Mouse (Mus musculus): ENCODE data around the gene Izumo1r. TPM values are rescaled to one million over a fixed set of nuclear protein-coding genes. Genes with fewer than 3 reads are reported as not detected.

The Izumo1r gene
- polyA plus RNA-seq, 1 experiment from 2014 or later: not detected

DNA sequence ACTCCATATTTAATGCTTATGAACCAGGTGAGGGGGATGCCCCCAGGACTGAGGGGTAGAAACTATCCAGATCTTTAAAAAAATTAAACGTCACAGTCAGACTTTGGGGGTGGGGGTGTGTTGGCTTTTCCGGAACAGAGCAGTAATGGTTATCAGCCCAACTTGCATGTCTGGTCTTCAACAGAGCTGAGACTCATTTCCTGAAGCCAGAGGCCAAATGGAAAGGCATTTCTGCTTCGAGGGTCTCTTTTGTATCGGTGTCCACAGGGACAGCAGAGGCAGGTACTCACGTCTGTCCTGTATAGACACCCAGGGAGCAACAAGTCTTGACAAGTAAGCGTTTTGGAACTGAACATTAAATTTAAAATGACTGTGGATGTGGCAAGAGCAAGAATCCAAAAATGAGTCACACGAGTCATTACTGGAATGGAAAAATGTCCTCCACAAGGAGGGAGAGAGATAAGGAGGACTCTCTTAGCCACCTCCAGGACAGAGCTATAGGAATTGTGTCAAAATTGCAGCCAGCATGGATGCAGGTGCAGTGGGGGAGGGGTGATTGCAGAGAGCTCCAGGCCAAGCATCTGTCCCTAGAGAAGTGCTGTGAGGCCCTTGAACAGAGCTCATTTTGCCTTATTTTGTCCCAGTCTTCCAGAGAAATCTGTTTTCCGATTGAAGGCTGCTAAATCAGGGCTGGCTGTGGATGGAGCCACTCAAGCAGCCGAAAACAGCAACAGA, 1.2 kb upstream of the Izumo1r start:
- no peaks in the 10 kb centered on the region for H3K9me3 ChIP-seq
- no peaks in the 10 kb centered on the region for H3K27me3 ChIP-seq
- H3K4me2 ChIP-seq: no peak overlapping the region
- H3K27ac ChIP-seq: peak overlapping the region; percentile 35; the same call in 1 of the 2 replicates
- no peak overlapping the region for H3K9ac ChIP-seq (replicated peaks)
- no peak for ATAC-seq (ENCODE audit: insufficient number of reproducible peaks, insufficient read depth, low FRiP score, low TSS enrichment, low read depth)
- 43% methylated on average over 9 of the region's 9 CpGs for WGBS
- no peaks in the 10 kb centered on the region for H3K36me3 ChIP-seq
- H3K4me3 ChIP-seq (replicated peaks): no peak overlapping the region
- peaks cover 22% of the 10 kb centered on the region for H3K4me1 ChIP-seq (replicated peaks)

DNA sequence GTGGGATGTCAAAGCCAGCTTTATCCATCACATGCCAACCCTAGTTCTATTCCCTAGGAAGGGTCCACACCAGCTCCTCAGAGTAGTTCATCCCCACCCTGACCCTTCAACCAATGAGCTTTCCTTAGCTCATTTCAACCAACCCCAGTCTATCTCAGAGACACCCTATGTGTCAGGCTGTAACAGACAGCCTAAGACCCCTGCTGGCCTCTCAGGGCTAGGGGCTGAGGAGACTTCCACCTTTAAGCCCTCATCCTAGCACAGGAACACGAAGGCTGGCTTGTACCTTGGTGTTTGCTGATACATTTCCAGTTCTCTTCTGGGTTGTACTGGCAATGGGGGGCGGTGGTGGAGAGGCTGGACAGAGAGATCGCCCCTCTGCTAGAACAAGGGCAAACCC, 743 bp downstream of the Izumo1r start:
- H3K36me3 ChIP-seq: no peaks in the 10 kb centered on the region
- H3K27me3 ChIP-seq: no peaks in the 10 kb centered on the region
- 84% methylated on average over 3 of the region's 3 CpGs for WGBS
- H3K9ac ChIP-seq (replicated peaks): no peak overlapping the region
- no peak overlapping the region for H3K4me2 ChIP-seq
- H3K9me3 ChIP-seq: no peaks in the 10 kb centered on the region
- no peak overlapping the region for H3K27ac ChIP-seq
- H3K4me1 ChIP-seq (replicated peaks): peaks cover 22% of the 10 kb centered on the region
- no peak for ATAC-seq (ENCODE audit: insufficient number of reproducible peaks, insufficient read depth, low FRiP score, low TSS enrichment, low read depth)
- H3K4me3 ChIP-seq (replicated peaks): no peak overlapping the region

DNA sequence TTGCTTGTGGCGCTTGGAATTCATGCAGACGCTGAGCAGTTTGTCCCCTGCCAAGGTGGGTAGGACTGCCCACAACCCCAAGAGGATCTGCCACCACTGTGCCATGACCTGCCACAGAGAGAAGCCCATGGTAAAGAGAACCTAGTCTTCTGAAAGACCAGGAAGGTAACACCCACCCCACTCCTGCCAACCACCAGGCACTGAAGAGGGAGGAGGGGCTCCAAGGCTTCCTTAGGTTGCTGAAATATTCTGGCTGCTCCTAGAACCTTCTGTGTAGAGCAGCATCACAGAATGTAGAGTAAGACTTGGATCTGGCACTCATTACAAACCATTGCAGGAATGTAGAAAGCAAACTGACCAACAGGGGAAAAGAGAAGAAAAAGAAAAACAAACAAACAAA, 1.3 kb downstream of the Izumo1r start:
- 93% methylated on average over 2 of the region's 2 CpGs for WGBS
- H3K9ac ChIP-seq (replicated peaks): no peak overlapping the region
- H3K4me1 ChIP-seq (replicated peaks): peaks cover 22% of the 10 kb centered on the region
- H3K4me2 ChIP-seq: no peak overlapping the region
- no peaks in the 10 kb centered on the region for H3K27me3 ChIP-seq
- H3K4me3 ChIP-seq (replicated peaks): no peak overlapping the region
- H3K9me3 ChIP-seq: no peaks in the 10 kb centered on the region
- no peaks in the 10 kb centered on the region for H3K36me3 ChIP-seq
- no peak for ATAC-seq (ENCODE audit: insufficient number of reproducible peaks, insufficient read depth, low FRiP score, low TSS enrichment, low read depth)
- H3K27ac ChIP-seq: no peak overlapping the region

DNA sequence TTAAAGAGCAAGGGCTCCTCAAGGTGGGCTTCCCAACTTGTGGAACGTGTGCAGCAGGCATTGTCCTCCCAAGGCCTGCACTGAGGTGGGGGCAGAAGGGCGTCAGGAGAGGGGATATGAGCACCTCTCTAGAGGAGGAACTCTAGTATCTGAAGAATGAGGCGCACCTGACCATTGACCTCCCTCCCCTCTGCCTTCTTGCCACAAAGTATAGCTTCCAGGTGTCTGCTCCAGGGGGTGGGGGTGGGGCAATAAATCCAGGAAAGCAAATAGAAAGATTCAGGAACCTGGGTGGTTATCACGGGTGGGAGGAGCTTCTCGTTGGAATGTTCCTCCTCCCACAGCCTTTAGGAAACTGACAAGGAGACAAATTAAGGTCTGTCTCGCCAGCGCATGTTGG, 2.0 kb downstream of the Izumo1r start:
- Histone ChIP-seq H3K9ac (replicated peaks) (no peak overlapping the region), H3K4me2 (no peak overlapping the region), H3K27ac (no peak overlapping the region), H3K9me3 (no peaks in the 10 kb centered on the region), H3K36me3 (no peaks in the 10 kb centered on the region), H3K27me3 (no peaks in the 10 kb centered on the region), H3K4me3 (replicated peaks) (no peak overlapping the region), H3K4me1 (replicated peaks) (peaks cover 22% of the 10 kb centered on the region)
- 64% methylated on average over 7 of the region's 7 CpGs for WGBS
- no peak for ATAC-seq (ENCODE audit: insufficient number of reproducible peaks, insufficient read depth, low FRiP score, low TSS enrichment, low read depth)

DNA sequence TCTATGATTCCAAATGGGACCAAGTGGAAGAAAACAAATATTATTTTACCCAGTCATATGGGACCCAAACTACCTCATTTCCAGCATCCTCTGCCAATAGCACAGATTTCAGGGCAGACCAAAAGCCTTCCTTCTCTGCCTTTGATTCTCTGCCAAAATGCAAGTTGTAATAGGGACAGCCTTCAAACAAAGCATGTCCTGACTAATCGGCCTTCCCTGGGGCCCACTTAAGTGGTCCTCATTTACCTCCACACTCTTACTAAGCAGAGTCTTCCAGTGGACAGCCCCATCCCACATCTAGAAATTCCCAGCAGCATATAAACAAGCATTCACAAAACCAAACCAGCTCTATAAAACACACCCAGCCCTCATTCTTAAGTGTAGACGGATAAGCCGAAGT, 6.6 kb downstream of the Izumo1r start:
- H3K9ac ChIP-seq (replicated peaks): no peak overlapping the region
- 68% methylated on average over 3 of the region's 3 CpGs for WGBS
- H3K4me2 ChIP-seq: no peak overlapping the region
- H3K4me1 ChIP-seq (replicated peaks): no peaks in the 10 kb centered on the region; the same call in 1 of the 2 replicates
- peaks cover 5% of the 10 kb centered on the region; the same call in 1 of the 2 replicates for H3K9me3 ChIP-seq
- H3K36me3 ChIP-seq: no peaks in the 10 kb centered on the region
- no peaks in the 10 kb centered on the region for H3K27me3 ChIP-seq
- no peak overlapping the region for H3K27ac ChIP-seq
- ATAC-seq (ENCODE audit: insufficient number of reproducible peaks, insufficient read depth, low FRiP score, low TSS enrichment, low read depth): no peak
- no peak overlapping the region for H3K4me3 ChIP-seq (replicated peaks)

DNA sequence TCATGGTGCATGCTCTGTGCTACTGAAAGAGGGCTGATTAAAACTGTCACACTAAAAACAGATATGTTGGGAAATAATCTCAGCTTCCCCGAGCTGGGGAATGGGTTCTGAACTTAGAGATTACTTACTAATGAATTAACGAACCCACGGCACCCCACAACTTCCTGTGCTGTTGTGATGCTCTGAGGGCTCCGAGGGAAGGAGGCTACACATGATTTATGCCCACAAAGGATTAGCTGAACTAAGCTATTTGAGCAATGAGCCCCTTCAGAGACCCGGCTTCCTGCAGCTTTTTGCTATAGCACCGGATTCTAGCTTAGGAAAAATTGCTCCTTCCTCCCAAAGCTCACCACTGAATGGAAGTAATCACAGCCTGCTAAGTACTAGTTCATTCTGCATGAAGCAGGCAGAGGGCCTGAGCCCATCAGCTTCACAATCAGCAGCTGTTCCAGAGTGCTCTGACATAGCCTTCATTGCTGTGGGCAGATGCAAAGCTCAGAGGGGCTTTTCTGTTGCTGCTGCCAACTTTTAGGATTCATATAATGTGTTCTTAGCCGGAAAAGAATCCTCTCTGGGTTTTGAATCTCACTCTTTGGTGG, 8.4 kb downstream of the Izumo1r start:
- Histone ChIP-seq H3K27ac (no peak overlapping the region), H3K4me3 (replicated peaks) (no peak overlapping the region), H3K9ac (replicated peaks) (no peak overlapping the region), H3K4me2 (no peak overlapping the region), H3K9me3 (peaks cover 5% of the 10 kb centered on the region; the same call in 1 of the 2 replicates), H3K27me3 (no peaks in the 10 kb centered on the region), H3K36me3 (no peaks in the 10 kb centered on the region), H3K4me1 (replicated peaks) (no peaks in the 10 kb centered on the region; the same call in 1 of the 2 replicates)
- 46% methylated on average over 7 of the region's 7 CpGs for WGBS
- ATAC-seq (ENCODE audit: insufficient number of reproducible peaks, insufficient read depth, low FRiP score, low TSS enrichment, low read depth): no peak

DNA sequence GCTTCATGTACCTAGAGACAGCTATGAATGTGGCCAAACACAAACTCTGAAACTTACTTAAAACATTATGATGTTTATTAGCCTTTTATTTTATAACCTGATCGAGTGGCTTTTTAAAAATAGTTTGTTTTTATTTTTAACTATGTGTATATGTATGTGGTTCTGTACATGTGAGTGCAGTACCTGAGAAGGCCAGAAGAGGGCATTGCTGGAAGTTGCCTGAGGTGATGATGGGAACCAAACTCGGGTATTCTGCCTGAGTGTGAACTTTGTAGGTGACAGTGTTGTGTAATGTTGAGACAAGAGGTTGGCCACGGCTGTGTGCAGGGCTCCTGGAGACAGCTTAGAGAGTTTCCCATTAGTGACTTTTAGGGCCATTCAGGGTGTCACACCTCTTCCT, 9.1 kb downstream of the Izumo1r start:
- Histone ChIP-seq H3K9ac (replicated peaks) (no peak overlapping the region), H3K36me3 (no peaks in the 10 kb centered on the region), H3K27ac (no peak overlapping the region), H3K4me1 (replicated peaks) (no peaks in the 10 kb centered on the region; the same call in 1 of the 2 replicates), H3K27me3 (no peaks in the 10 kb centered on the region), H3K4me2 (no peak overlapping the region), H3K9me3 (peaks cover 5% of the 10 kb centered on the region; the same call in 1 of the 2 replicates), H3K4me3 (replicated peaks) (no peak overlapping the region)
- 80% methylated on average over 3 of the region's 3 CpGs for WGBS
- no peak for ATAC-seq (ENCODE audit: insufficient number of reproducible peaks, insufficient read depth, low FRiP score, low TSS enrichment, low read depth)

DNA sequence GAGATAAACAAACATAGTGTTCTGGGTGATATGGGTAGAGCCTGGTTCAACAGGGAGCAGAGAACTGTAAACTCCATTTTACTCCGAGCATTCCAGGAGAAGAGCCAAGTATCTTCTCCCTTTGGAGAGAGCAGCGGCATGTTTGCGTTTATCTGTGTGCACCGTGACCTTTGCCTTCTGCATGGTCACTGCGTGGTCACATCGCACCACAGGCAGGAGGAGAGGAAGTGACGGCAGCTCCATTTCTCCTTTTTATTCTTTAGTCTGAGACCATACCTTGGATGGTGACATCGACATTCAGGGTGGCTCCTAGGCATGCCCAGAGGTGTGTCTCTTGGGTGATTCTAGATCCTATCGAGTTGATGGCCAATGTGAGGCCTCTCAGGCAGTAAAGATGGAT, 10.4 kb downstream of the Izumo1r start:
- H3K27me3 ChIP-seq: no peaks in the 10 kb centered on the region
- H3K4me1 ChIP-seq (replicated peaks): no peaks in the 10 kb centered on the region; the same call in none of the 2 replicates
- no peak overlapping the region for H3K9ac ChIP-seq (replicated peaks)
- WGBS: 92% methylated on average over 9 of the region's 9 CpGs
- no peak overlapping the region for H3K4me3 ChIP-seq (replicated peaks)
- peaks cover 5% of the 10 kb centered on the region; the same call in 1 of the 2 replicates for H3K9me3 ChIP-seq
- no peak overlapping the region for H3K27ac ChIP-seq
- H3K4me2 ChIP-seq: no peak overlapping the region
- ATAC-seq (ENCODE audit: insufficient number of reproducible peaks, insufficient read depth, low FRiP score, low TSS enrichment, low read depth): no peak
- H3K36me3 ChIP-seq: no peaks in the 10 kb centered on the region

DNA sequence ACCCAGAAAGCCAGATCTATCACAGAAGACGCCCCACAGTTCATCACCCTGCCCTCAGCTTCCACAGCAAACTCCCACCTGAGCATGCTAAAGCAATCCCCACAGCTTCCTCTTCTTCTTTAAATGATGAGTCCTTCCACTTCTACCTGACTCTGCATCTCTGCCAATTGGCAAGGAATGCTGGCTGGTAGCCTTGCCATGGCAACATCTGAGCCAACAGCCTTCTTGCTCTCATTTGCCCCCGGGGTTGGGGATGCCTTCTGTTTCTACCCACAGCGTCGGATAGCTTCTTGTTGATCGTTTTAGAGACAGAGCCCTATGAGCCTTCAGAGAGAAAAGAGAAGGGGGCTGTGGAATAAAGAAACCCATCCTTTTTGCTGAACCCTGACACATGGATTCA, 11.9 kb downstream of the Izumo1r start:
- H3K4me2 ChIP-seq: no peak overlapping the region
- H3K36me3 ChIP-seq: no peaks in the 10 kb centered on the region
- H3K27me3 ChIP-seq: no peaks in the 10 kb centered on the region
- no peak overlapping the region for H3K27ac ChIP-seq
- H3K9me3 ChIP-seq: peaks cover 5% of the 10 kb centered on the region; the same call in 1 of the 2 replicates
- ATAC-seq (ENCODE audit: insufficient number of reproducible peaks, insufficient read depth, low FRiP score, low TSS enrichment, low read depth): no peak
- 80% methylated on average over 5 of the region's 5 CpGs for WGBS
- peaks cover 5% of the 10 kb centered on the region for H3K4me1 ChIP-seq (replicated peaks)
- no peak overlapping the region for H3K4me3 ChIP-seq (replicated peaks)
- no peak overlapping the region for H3K9ac ChIP-seq (replicated peaks)

DNA sequence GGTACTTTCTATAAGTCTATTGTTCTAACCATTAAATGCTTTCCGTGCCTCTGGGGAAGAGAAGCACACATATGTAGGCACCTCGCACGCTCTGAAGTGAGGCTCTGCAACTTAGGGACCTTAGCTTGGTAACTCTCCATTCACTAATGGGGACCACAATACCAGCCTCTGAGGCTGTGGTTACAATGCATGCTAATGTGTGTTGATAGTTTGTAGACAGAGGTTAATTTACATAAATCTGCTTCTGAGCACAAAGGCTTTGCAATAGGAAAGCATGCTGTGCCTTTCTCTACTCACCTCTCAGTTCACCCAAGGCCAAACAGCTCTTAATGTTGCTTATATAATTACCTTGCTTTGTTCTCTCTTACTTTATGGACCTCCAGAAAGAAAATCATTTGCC, 13.1 kb downstream of the Izumo1r start:
- Histone ChIP-seq H3K9me3 (peaks cover 5% of the 10 kb centered on the region; the same call in 1 of the 2 replicates), H3K4me3 (replicated peaks) (no peak overlapping the region), H3K27ac (no peak overlapping the region), H3K9ac (replicated peaks) (no peak overlapping the region), H3K27me3 (no peaks in the 10 kb centered on the region), H3K36me3 (no peaks in the 10 kb centered on the region), H3K4me2 (no peak overlapping the region), H3K4me1 (replicated peaks) (peaks cover 5% of the 10 kb centered on the region)
- ATAC-seq (ENCODE audit: insufficient number of reproducible peaks, insufficient read depth, low FRiP score, low TSS enrichment, low read depth): no peak
- 86% methylated on average over 3 of the region's 3 CpGs for WGBS

DNA sequence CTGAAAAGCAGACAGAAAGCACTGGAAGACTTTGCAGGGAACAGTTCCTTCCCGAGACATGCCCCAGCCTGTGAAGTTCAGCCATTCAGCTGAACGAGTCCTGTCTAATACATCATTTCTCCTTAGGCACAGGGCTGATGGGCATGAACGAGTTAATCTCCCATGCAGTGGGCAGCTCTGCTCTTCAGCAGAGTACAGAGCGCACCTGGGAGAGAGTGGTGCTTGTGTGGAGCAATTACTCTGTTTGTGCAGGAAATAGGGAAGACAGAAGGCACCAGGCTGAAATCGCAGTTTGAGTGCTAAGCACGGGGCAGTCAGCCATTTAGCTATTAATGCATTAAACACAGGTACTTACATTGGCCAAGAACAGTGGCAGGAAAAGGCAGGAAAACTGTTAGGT, 15.1 kb downstream of the Izumo1r start:
- H3K27me3 ChIP-seq: no peaks in the 10 kb centered on the region
- no peak overlapping the region for H3K27ac ChIP-seq
- peaks cover 5% of the 10 kb centered on the region; the same call in 1 of the 2 replicates for H3K4me1 ChIP-seq (replicated peaks)
- WGBS: 56% methylated on average over 6 of the region's 6 CpGs
- no peak overlapping the region for H3K4me3 ChIP-seq (replicated peaks)
- no peak overlapping the region for H3K4me2 ChIP-seq
- no peaks in the 10 kb centered on the region for H3K36me3 ChIP-seq
- ATAC-seq (ENCODE audit: insufficient number of reproducible peaks, insufficient read depth, low FRiP score, low TSS enrichment, low read depth): no peak
- no peaks in the 10 kb centered on the region for H3K9me3 ChIP-seq
- no peak overlapping the region for H3K9ac ChIP-seq (replicated peaks)
